Mouse (Mus musculus) neural tube, embryonic 14.5 days (tissue): Measurements from ENCODE around the gene Matn3. TPM values are rescaled to one million over a fixed set of nuclear protein-coding genes. Genes with fewer than 3 reads are reported as not detected.

Experiments used
- ATAC-seq: fragments of 200-750 bp; cut with Nextera tagmentation; 2 replicates; pipeline ENCODE4 v1.8.0; 2017; ENCODE audit warnings: low read depth, mild to moderate bottlenecking, moderate TSS enrichment, moderate library complexity
- H3K27ac ChIP-seq: fragments of 300-500 bp; sonication (generic); 2 replicates; pipeline ENCODE4 v1.5.1; 2014; ENCODE audit warnings: low read depth, mild to moderate bottlenecking, control low read depth, low read length, moderate library complexity, mixed read lengths
- H3K27me3 ChIP-seq: fragments of 300-500 bp; sonication (generic); 2 replicates; pipeline ENCODE4 v1.6.1; 2014; ENCODE audit warnings: low read length; ENCODE audit not compliant: control insufficient read depth, insufficient read depth
- H3K36me3 ChIP-seq: fragments of 300-500 bp; sonication (generic); 2 replicates; pipeline ENCODE4 v1.6.1; 2014; ENCODE audit warnings: low read length, mixed read lengths; ENCODE audit not compliant: control insufficient read depth, insufficient read depth
- H3K4me1 ChIP-seq: fragments of 300-500 bp; sonication (generic); 2 replicates; pipeline ENCODE4 v1.6.1; 2014; ENCODE audit warnings: low read length; ENCODE audit not compliant: control insufficient read depth, insufficient read depth
- H3K4me2 ChIP-seq: fragments of 300-500 bp; sonication (generic); 2 replicates; pipeline ENCODE4 v1.6.1; 2014; ENCODE audit warnings: mild to moderate bottlenecking, low read depth, low read length, control low read depth
- H3K4me3 ChIP-seq: fragments of 300-500 bp; sonication (generic); 2 replicates; pipeline ENCODE4 v1.5.1; 2014; ENCODE audit warnings: low read depth, low read length, control low read depth, mixed read lengths
- H3K9ac ChIP-seq: fragments of 300-500 bp; sonication (generic); replicated peaks from 2 replicates; pipeline ENCODE4 v1.6.1; 2014; ENCODE audit warnings: low read depth, mild to moderate bottlenecking, control low read depth, low read length, mixed read lengths
- H3K9me3 ChIP-seq: fragments of 300-500 bp; sonication (generic); 2 replicates; pipeline ENCODE4 v1.6.1; 2016; ENCODE audit warnings: low read length; ENCODE audit not compliant: control insufficient read depth
- WGBS: fragments of 180-500 bp; shearing (Covaris S2); extraction: QIAGEN DNeasy Blood & Tissue Kit; methylation state at CpG from one replicate; pipeline ENCODE4 v1.1.7; 2014; 5-methylcytosine and 5-hydroxymethylcytosine counted together
- polyA plus RNA-seq: library from polyadenylated mRNA; unstranded; fragments of >200 nt; fragmentation: Nextera tagmentation; extraction: Ambion mirVana; gene quantifications from 2 replicates; pipeline ENCODE4 v1.2.1, GENCODE M21; 2014

Gene Matn3
- 0.07 and 0.17 TPM in 2 replicates for polyA plus RNA-seq

DNA sequence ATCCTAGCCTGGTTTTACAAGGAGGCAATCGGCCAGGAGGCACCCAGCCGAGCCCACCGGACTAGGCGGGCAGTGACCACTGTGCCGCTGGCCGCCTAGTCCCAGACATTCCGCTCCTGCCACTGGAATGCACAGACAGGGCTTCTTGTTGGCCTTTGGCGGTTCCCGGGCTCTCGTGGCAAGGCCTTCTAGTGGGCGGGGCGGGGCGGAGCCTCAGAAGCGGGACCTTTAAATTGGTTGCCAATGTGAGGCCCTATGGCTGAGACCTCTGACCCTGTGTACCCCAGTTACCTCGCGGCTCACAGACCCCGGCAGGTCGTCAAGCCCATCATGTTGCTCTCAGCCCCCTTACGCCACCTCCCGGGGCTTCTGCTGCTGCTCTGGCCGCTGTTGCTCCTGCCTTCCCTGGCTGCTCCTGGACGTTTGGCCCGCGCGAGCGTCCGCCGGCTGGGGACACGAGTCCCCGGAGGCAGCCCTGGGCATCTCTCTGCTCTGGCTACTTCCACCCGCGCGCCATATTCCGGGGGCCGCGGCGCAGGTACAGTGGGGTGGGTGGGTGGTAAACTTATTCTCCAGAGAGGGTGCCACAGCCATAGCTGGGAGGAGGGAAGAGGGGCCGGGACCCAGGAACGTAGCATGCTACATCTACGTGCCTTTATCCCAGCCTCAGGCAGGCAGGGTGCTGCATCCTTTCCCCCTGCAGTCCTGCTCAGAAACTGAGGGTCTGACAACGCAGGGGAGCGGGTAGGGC is at the start of gene Matn3:
TSS of gene Matn3 (plus strand) at position 216 of the 751 bp plus-strand sequence.
- H3K4me2 ChIP-seq, result peak within 1 kb of the TSS; percentile 98
- WGBS, result under 1% methylated on average over 42 of the region's 42 CpGs
- peak; percentile 75 for ATAC-seq

DNA sequence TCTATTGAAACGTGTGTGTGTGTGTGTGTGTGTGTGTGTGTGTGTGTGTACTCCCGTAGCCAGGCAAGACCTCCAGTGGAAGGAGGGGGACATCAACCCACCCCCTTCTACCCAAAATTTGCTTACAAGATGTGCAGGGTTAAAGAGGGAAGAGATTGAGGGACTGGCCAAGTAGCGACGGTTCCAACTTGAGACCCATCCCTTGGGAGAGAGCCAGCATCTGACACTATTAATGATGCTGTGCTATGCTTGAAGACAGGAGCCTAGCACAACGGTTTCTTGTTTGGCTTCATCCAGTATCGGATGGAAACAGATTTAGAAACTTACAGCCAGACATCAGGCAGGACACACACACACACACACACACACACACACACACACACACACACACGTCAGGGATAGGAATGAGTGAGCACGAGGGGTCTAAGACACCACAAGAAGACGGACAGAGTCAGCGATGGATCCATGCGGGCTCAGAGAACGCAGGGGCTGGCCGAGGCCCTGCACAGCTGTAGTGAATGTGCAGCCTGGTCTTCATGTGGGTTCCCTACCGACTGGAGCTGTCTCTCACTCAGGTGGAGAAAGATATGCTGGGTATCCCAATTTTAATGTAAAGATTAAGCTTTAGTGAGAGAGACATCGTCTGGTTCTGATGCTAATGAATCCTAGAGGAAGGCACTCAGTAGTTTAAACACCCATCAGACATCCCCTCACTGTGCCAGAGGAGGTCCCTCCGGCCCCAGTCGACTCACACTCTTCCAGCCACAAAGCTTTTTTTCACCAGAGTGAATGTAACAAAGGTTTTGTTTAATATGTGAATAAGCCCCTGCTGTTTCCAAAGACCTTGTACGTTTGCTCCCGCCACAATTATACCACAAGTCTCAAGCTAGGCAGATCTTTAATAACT is 48.6 kb upstream of the Matn3 start:
- Histone ChIP-seq H3K4me2 (no peak overlapping the region), H3K9ac (no peak overlapping the region), H3K27ac (peak overlapping the region; percentile 16; the same call in 1 of the 2 replicates), H3K9me3 (no peaks in the 10 kb centered on the region), H3K27me3 (no peaks in the 10 kb centered on the region), H3K36me3 (no peaks in the 10 kb centered on the region), H3K4me3 (no peak overlapping the region), H3K4me1 (no peaks in the 10 kb centered on the region)
- 55% methylated on average over 19 of the region's 19 CpGs for WGBS
- ATAC-seq, result peak; percentile 18; the same call in 1 of the 2 replicates

More for the DNA sequence above, at the start of gene Matn3:
- H3K9me3 ChIP-seq, result no peaks in the 10 kb centered on the region
- H3K4me3 ChIP-seq, result peak within 1 kb of the TSS; percentile 40
- H3K27me3 ChIP-seq, result no peaks in the 10 kb centered on the region
- peak within 1 kb of the TSS; percentile 54 for H3K9ac ChIP-seq
- H3K4me1 ChIP-seq, result peaks cover 2% of the 10 kb centered on the region; the same call in 1 of the 2 replicates
- no peaks in the 10 kb centered on the region for H3K36me3 ChIP-seq
- no peak within 1 kb of the TSS for H3K27ac ChIP-seq

DNA sequence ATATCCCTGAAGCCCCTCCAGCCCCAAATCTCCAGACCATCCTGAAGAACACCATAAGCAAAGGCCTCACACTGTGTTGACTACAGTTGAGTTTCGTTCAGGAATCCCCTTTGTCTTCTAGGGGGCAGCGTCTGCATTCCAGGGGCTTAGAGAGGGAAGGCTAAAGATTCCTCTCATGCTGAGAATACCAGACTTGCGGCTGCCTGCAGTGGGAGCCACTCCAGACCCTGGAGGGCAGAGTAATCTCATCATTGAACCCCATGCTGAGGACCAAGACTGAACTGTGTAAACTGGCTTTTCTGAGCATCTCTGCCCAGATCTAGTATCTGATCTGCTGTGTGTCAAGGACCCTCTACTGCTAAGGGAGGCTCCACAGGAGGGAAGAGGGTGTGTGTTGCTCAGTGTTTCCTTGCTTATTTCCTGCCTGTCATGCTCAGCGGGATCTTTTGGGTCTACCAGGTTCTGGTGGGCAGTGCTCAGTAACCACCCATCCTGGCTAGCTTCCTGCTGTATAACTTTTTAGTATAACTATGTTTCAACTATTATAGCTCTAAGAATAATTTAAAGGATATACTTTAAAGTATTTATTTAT is 47.5 kb upstream of the Matn3 start:
- H3K9me3 ChIP-seq, result no peaks in the 10 kb centered on the region
- H3K4me1 ChIP-seq, result no peaks in the 10 kb centered on the region
- no peak for ATAC-seq
- no peak overlapping the region for H3K27ac ChIP-seq
- no peak overlapping the region for H3K4me3 ChIP-seq
- H3K9ac ChIP-seq, result no peak overlapping the region
- no peaks in the 10 kb centered on the region for H3K36me3 ChIP-seq
- no peaks in the 10 kb centered on the region for H3K27me3 ChIP-seq
- H3K4me2 ChIP-seq, result no peak overlapping the region
- WGBS, result 17% methylated on average over 4 of the region's 4 CpGs

DNA sequence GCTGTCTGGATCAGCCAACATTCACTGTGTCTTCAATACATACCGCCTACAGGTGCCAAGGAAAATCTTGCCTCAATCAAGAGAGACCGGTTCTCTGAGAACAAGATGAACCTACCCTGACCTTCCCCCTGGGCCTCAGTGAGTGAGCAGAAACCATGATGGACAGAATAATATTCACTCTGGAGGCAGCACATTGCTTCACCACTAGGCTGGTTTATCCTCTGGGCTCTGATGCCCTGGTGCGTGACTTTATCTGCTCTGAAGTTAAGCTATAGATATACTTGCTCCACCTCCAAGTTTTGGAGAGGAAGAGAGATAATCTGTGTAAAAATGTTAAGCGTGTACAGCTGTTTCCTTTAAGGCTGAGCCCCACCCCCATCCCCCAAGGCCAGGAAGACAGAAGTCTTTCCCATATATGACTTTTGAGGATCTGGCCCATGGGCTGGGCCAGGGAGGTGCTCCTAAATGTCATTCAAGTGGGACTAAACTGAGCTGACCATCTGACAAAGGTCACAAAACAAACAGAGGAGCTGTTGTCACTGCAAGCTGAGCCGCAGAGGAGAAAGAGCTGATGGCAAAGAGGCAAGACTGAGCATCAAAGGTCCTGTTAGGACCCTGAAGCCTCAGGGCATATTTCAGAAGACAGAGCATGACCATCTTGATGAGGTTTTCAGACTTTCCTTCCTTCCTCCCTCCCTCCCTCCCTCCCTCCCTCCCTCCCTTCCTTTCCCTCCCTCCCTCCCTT is 46.6 kb upstream of the Matn3 start:
- no peak for ATAC-seq
- Histone ChIP-seq H3K4me3 (no peak overlapping the region), H3K27me3 (no peaks in the 10 kb centered on the region), H3K27ac (no peak overlapping the region), H3K9me3 (no peaks in the 10 kb centered on the region), H3K9ac (no peak overlapping the region), H3K4me2 (no peak overlapping the region), H3K36me3 (no peaks in the 10 kb centered on the region), H3K4me1 (no peaks in the 10 kb centered on the region)
- 61% methylated on average over 5 of the region's 5 CpGs for WGBS

DNA sequence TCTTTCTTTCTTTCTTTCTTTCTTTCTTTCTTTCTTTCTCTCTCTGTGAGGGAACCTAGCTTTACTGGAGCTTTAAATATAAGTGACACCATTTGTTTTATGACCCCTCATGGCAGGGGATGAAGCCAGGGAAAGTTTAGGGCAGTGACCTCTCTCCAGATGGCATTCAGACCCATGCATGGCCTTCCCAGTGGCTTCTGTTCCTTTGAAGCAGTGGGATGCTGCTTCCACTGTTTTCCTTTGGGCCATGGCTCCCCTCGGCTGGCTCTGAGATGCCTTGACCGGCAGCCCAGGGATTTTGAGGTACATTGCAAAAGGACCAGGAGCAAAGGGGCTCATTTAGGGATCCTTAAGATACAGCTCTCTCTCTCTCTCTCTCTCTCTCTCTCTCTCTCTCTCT is 45.8 kb upstream of the Matn3 start:
- Histone ChIP-seq H3K9me3 (no peaks in the 10 kb centered on the region), H3K4me1 (no peaks in the 10 kb centered on the region), H3K36me3 (no peaks in the 10 kb centered on the region), H3K4me3 (no peak overlapping the region), H3K27ac (no peak overlapping the region), H3K4me2 (no peak overlapping the region), H3K27me3 (no peaks in the 10 kb centered on the region), H3K9ac (no peak overlapping the region)
- WGBS, result 3% methylated on average over 2 of the region's 2 CpGs
- ATAC-seq, result no peak

DNA sequence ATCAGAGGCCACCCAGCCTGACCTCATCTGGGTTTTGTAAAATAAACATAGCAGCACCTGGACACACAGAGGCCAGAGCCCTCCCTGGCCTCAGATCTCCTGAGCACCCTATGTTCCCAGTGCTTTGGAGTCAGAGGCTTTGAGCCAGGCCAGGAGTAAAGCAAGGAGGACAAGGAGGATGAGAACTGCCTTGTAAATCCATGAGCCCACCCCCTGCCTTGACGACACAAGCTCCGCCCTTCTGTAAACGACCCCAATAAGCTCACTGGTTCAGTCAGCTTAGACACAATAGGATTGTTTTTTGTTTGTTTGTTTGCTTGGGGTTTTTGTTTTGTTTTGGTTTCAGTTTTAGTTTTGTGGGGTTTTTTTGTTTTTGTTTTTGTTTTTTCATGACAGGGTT is 45.2 kb upstream of the Matn3 start:
- H3K36me3 ChIP-seq, result no peaks in the 10 kb centered on the region
- WGBS, result 22% methylated on average over 3 of the region's 3 CpGs
- H3K4me1 ChIP-seq, result no peaks in the 10 kb centered on the region
- no peak overlapping the region for H3K4me2 ChIP-seq
- H3K27ac ChIP-seq, result no peak overlapping the region
- H3K9ac ChIP-seq, result no peak overlapping the region
- H3K4me3 ChIP-seq, result no peak overlapping the region
- H3K27me3 ChIP-seq, result no peaks in the 10 kb centered on the region
- H3K9me3 ChIP-seq, result no peaks in the 10 kb centered on the region
- no peak for ATAC-seq

DNA sequence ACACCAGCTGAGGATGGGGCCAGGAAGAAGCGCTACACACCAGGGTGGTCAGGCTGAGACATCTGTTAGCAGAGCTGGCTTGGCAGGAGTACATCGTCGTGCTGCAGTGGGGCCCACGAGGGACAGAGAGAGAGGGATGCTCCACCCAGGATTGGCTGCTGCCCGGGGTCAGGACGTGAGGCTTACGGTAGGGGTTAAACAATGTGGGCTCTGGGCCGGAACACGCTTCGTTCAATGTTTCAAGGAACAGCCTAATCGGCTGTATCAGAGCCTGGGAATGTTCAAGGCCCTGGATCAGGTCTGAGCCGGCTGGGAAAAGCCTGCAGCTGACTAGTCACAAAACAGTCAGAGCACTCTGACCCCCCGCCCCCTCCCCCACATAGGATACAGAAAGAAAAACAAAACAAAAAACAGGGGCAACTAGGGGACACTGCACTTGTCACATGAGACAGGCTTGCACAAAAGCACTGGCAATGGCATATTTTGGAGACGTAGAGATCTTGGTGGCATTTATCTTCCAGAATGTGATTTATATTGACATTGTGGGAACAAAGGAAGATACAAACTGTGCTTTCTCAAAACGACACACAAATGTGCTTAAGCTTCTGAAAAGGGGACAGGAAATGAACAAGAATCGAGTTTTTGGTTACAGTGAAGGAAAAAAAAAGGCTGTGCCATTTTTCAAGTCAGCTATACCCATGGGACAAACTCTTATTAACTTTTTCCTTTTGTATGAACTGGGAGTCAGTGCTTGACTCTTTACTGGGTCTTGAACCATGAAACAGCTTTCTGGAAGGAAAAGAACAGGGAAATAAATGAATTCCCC is 34.7 kb upstream of the Matn3 start:
- Histone ChIP-seq H3K27me3 (no peaks in the 10 kb centered on the region), H3K4me1 (peaks cover 6% of the 10 kb centered on the region; the same call in 1 of the 2 replicates), H3K9ac (no peak overlapping the region), H3K4me2 (no peak overlapping the region), H3K27ac (peak overlapping the region; percentile 13), H3K9me3 (no peaks in the 10 kb centered on the region), H3K4me3 (no peak overlapping the region), H3K36me3 (no peaks in the 10 kb centered on the region)
- WGBS, result 4% methylated on average over 16 of the region's 16 CpGs
- peak; percentile 74 for ATAC-seq
